Mouse (Mus musculus): ENCODE results near the gene Nme3.

- TF ChIP-seq CTCF (IDR thresholded peaks at IDR 0.05; ENCODE audit: control insufficient read depth, insufficient read depth, insufficient replicate concordance, low read depth, low read length) (no peak), POLR2A (IDR thresholded peaks at IDR 0.05; ENCODE audit: control insufficient read depth, low read depth, low read length) (peak; percentile 39; the same call in 1 of the 2 replicates)
These were observed 5.9 kb upstream of the Nme3 start for GRCm38 (mm10) chr17:24890151-24891092.
